Mouse (Mus musculus): ENCODE results near the gene Pitpnm3. TPM values are rescaled to one million over a fixed set of nuclear protein-coding genes. Genes with fewer than 3 reads are reported as not detected.
A peak's percentile ranks its signal among the peaks of the same experiment; 100 is the strongest.

Pitpnm3 gene
- total and polyA plus RNA-seq, 2 experiments, result 0.06 to 0.18 TPM

DNA sequence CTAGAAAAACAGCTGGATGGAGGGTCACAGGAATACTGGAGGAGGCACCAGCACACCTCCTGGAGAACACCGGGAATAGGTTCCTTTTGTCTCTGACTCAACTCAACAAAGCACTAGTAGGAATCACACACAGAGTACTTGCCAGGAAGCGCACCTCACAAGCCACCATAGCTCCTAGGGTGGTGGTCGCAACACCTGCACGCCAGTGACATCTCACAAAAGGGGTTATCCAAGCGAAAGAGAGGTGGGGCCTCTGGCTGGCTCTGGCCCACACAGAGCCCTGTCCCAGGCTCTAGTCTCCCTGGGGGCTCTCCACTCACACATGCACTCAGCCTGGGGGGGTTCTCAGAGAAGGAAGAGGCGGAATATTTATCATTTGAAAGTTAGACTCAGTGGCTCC, 86.8 kb downstream of the Pitpnm3 start:
- no peak for DNase-seq (ENCODE audit: extremely low read depth, low read depth, low spot score)
- 82% methylated on average over 6 of the region's 6 CpGs for whole genome bisulfite sequencing
- no peak overlapping the region for H3K27ac ChIP-seq (replicated peaks; ENCODE audit: insufficient read depth, low read depth, low read length)

DNA sequence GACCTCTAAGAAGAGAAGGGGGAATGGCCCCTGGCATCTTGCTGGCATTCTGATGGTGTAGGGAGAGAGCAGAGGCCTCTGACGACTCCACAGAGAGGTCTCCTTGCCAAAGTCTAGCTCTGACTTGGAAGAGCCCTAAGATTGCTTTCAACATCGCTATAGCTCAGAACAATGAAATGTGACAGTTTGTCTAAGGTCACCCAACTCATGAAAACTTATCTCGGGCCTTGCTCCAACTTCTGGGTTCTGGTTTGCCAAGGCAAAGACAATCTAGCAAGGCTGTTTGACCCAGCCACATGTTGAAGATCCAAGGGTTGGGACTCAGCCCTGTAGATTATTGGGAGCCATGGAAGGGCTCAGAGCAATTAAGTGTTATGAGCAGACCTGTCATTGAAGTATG, 91.3 kb downstream of the Pitpnm3 start:
- Histone ChIP-seq H3K4me3 (ENCODE audit: insufficient read depth, low read depth, low read length) (no peak overlapping the region), H3K36me3 (ENCODE audit: control insufficient read depth, insufficient read depth, low read length) (no peaks in the 10 kb centered on the region), H3K27me3 (ENCODE audit: control insufficient read depth, insufficient read depth, low read length) (peaks cover 3% of the 10 kb centered on the region; the same call in 1 of the 2 replicates), H3K9ac (ENCODE audit: low read depth, low read length) (no peak overlapping the region), H3K4me1 (ENCODE audit: control insufficient read depth, insufficient read depth, low read length) (no peaks in the 10 kb centered on the region), H3K79me2 (ENCODE audit: control insufficient read depth, insufficient read depth, low read length) (no peaks in the 10 kb centered on the region), H3K27ac (replicated peaks; ENCODE audit: insufficient read depth, low read depth, low read length) (no peak overlapping the region)
- no peak for DNase-seq (ENCODE audit: extremely low read depth, low read depth, low spot score)
- 69% methylated on average over 3 of the region's 3 CpGs for WGBS
- TF ChIP-seq CTCF (IDR thresholded peaks at IDR 0.05; ENCODE audit: low read depth, low read length) (no peak), POLR2A (IDR thresholded peaks at IDR 0.05; ENCODE audit: extremely low read depth, insufficient read depth, low read length) (no peak)

More for the DNA sequence above, 86.8 kb downstream of the Pitpnm3 start:
- Histone ChIP-seq H3K79me2 (ENCODE audit: control insufficient read depth, insufficient read depth, low read length) (no peaks in the 10 kb centered on the region), H3K4me1 (ENCODE audit: control insufficient read depth, insufficient read depth, low read length) (no peaks in the 10 kb centered on the region), H3K9ac (ENCODE audit: low read depth, low read length) (no peak overlapping the region), H3K27me3 (ENCODE audit: control insufficient read depth, insufficient read depth, low read length) (peaks cover 5% of the 10 kb centered on the region; the same call in 1 of the 2 replicates), H3K4me3 (ENCODE audit: insufficient read depth, low read depth, low read length) (no peak overlapping the region), H3K36me3 (ENCODE audit: control insufficient read depth, insufficient read depth, low read length) (no peaks in the 10 kb centered on the region)
- TF ChIP-seq CTCF (IDR thresholded peaks at IDR 0.05; ENCODE audit: low read depth, low read length), result no peak
- TF ChIP-seq POLR2A (IDR thresholded peaks at IDR 0.05; ENCODE audit: extremely low read depth, insufficient read depth, low read length), result no peak

DNA sequence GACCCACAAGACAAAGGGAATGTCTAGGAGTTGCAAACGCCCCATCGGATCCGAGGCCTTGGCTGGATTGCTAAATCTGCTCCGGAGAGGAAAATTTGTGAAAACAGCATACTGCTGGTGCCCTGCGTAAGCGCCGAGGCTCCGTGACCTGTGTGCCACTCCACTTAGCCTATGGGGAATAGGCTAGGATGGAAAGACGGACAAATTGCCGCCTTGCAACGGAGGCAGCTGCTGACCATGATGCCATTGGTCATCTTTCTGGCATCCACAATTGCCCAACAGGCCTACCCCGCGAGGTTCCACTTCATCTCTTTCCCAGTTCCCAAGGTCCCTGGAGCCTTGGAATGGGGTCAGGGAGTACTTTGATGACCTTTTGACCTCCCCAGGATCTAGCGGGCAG, 92.9 kb downstream of the Pitpnm3 start:
- Histone ChIP-seq H3K9ac (ENCODE audit: low read depth, low read length) (no peak overlapping the region), H3K79me2 (ENCODE audit: control insufficient read depth, insufficient read depth, low read length) (no peaks in the 10 kb centered on the region), H3K36me3 (ENCODE audit: control insufficient read depth, insufficient read depth, low read length) (no peaks in the 10 kb centered on the region), H3K27me3 (ENCODE audit: control insufficient read depth, insufficient read depth, low read length) (peaks cover 3% of the 10 kb centered on the region; the same call in 1 of the 2 replicates), H3K4me1 (ENCODE audit: control insufficient read depth, insufficient read depth, low read length) (no peaks in the 10 kb centered on the region), H3K27ac (replicated peaks; ENCODE audit: insufficient read depth, low read depth, low read length) (no peak overlapping the region), H3K4me3 (ENCODE audit: insufficient read depth, low read depth, low read length) (peak overlapping the region; percentile 24; the same call in 1 of the 2 replicates)
- DNase-seq (ENCODE audit: extremely low read depth, low read depth, low spot score), result no peak
- TF ChIP-seq CTCF (IDR thresholded peaks at IDR 0.05; ENCODE audit: low read depth, low read length) (no peak), POLR2A (IDR thresholded peaks at IDR 0.05; ENCODE audit: extremely low read depth, insufficient read depth, low read length) (no peak)
- 6% methylated on average over 14 of the region's 14 CpGs for WGBS

DNA sequence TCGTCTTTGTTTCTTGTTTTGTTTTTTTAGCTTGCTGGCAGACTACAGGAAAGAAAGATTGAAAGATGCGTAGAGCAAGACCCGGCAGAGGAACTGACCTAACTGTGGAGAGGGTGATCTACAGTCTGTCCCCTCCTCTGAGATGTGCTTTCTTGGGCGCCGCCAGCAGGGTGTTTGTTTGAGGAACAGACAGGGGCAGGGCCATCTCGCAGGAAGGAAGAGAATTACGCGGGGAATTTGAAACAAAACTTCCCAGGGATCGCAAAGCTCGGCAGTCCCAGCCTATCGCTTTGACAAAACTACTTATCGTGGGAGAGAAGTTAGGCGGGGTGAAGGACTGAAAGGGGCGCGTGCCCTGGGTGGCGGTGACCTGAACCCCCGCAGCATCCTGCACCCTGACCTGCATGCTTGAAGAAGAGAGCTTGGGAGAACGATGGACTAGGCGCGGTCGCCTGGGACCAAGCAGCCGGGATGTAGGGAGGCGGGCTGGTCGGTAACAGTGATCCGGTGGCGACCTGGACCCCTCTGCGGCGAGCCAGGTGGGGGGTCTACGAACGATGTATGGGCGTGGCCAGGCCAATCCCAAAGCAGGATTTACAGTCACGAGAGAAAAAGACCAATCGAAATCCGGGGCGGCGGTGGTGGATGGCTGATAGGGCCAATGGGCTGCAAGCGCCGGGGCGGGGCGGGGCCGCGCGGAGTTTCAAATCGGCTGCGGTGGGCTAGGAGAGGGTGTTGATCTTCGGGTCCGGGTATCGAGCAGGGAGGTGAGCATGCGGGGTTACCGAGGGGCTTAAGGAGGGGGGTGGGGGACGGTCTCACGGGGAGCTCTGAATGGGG, 93.6 kb downstream of the Pitpnm3 start, which contains the start of gene Pimreg:
TSS of gene Pimreg (plus strand) at position 265 of the 840 bp plus-strand sequence.
- no peak for DNase-seq (ENCODE audit: extremely low read depth, low read depth, low spot score)
- Histone ChIP-seq H3K9ac (ENCODE audit: low read depth, low read length) (no peak within 1 kb of the TSS), H3K36me3 (ENCODE audit: control insufficient read depth, insufficient read depth, low read length) (no peaks in the 10 kb centered on the region), H3K4me3 (ENCODE audit: insufficient read depth, low read depth, low read length) (peak within 1 kb of the TSS; percentile 42), H3K4me1 (ENCODE audit: control insufficient read depth, insufficient read depth, low read length) (no peaks in the 10 kb centered on the region), H3K27ac (replicated peaks; ENCODE audit: insufficient read depth, low read depth, low read length) (no peak within 1 kb of the TSS), H3K79me2 (ENCODE audit: control insufficient read depth, insufficient read depth, low read length) (no peaks in the 10 kb centered on the region), H3K27me3 (ENCODE audit: control insufficient read depth, insufficient read depth, low read length) (peaks cover 3% of the 10 kb centered on the region)
- WGBS, result 3% methylated on average over 52 of the region's 52 CpGs
- no peak for TF ChIP-seq POLR2A (IDR thresholded peaks at IDR 0.05; ENCODE audit: extremely low read depth, insufficient read depth, low read length)
- TF ChIP-seq CTCF (IDR thresholded peaks at IDR 0.05; ENCODE audit: low read depth, low read length), result peak; percentile 15; the same call in 1 of the 2 replicates

DNA sequence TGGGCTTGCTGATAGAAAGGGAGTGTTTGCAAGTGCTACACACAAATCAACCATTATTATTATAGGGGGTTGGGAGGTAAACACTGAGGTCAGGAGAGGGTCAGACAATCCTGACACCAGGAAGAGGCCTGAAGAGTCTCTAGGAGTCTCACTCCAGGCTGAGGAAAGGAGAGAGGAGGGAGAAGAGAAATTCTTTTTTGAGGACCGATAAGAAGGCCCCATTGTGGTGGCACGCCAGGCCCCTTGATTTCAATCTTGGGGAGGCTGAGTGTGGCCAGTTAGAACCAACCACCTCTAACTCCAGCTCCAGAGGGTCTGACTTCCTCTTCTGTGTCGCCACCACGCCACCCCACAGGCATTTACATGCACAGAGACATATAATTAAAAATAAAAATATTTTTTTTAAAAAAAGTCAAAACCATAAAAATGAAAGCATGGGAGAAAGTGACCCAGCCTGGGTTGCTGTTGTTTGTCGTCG, 94.2 kb downstream of the Pitpnm3 start:
- no peak for DNase-seq (ENCODE audit: extremely low read depth, low read depth, low spot score)
- H3K27me3 ChIP-seq (ENCODE audit: control insufficient read depth, insufficient read depth, low read length), result peaks cover 3% of the 10 kb centered on the region
- H3K4me1 ChIP-seq (ENCODE audit: control insufficient read depth, insufficient read depth, low read length), result no peaks in the 10 kb centered on the region
- no peaks in the 10 kb centered on the region for H3K36me3 ChIP-seq (ENCODE audit: control insufficient read depth, insufficient read depth, low read length)
- H3K4me3 ChIP-seq (ENCODE audit: insufficient read depth, low read depth, low read length), result peak overlapping the region; percentile 18; the same call in 1 of the 2 replicates
- WGBS, result 37% methylated on average over 6 of the region's 6 CpGs
- H3K27ac ChIP-seq (replicated peaks; ENCODE audit: insufficient read depth, low read depth, low read length), result no peak overlapping the region
- H3K79me2 ChIP-seq (ENCODE audit: control insufficient read depth, insufficient read depth, low read length), result no peaks in the 10 kb centered on the region
- H3K9ac ChIP-seq (ENCODE audit: low read depth, low read length), result no peak overlapping the region
- TF ChIP-seq POLR2A (IDR thresholded peaks at IDR 0.05; ENCODE audit: extremely low read depth, insufficient read depth, low read length), result no peak
- TF ChIP-seq CTCF (IDR thresholded peaks at IDR 0.05; ENCODE audit: low read depth, low read length), result no peak
